Mouse (Mus musculus) thymus, postnatal 0 days (tissue): ENCODE results near the gene Ccdc144b. TPM values are rescaled to one million over a fixed set of nuclear protein-coding genes. Genes with fewer than 3 reads are reported as not detected.

Experiments used
- DNase-seq: peaks from one replicate; pipeline ENCODE4 v3.0.0-alpha.2; 2015; ENCODE audit warnings: low spot score
- polyA plus RNA-seq: library from polyadenylated mRNA; unstranded; fragments of >200 nt; fragmentation: Nextera tagmentation; extraction: Ambion mirVana; gene quantifications from 2 replicates; pipeline ENCODE4 v1.2.1, GENCODE M21; 2015

Ccdc144b gene
- polyA plus RNA-seq, result 0.03 and 0.05 TPM in 2 replicates

DNA sequence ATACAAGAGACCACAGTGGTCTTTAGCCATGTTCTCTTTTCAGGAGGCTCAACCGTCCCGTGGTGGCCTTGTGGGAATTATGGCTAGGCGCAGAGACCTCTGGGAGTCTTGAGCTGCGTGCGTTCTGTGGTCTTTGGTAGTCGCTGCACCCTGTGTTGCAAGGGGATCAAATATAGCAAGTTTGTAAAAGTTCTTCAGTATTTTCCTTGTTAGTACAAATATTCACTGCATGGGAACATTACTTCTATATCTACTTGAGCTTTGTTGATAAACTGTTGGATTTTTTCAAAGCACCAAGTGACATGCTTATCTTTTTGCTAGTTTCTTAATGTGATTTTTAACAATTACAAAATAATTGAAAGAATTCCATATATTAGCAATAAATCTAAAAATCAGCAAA is at the start of gene Ccdc144b:
Ccdc144b (minus strand) TSS at position 101 of the 400 bp plus-strand sequence.
- no peak for DNase-seq

DNA sequence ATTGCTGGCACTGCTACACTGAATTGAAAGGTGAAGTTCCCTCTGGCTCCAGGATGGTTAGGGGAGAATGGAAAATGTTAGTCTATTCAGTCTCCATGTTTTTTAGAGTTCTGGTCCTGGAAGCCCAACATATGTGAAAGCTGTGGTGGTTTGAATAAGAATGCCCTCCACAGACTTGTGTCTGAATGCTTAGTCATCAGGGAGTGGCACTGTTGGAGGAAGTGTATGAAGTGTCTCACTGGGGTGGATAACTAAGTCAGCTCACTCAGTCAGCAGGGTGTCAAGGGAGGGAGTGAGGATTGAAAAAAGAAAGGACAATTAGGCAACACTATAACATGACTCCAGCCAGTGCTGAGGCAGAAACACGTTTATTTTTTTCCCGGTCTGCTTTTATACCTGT is 42.0 kb upstream of the Ccdc144b start:
- DNase-seq, result no peak

DNA sequence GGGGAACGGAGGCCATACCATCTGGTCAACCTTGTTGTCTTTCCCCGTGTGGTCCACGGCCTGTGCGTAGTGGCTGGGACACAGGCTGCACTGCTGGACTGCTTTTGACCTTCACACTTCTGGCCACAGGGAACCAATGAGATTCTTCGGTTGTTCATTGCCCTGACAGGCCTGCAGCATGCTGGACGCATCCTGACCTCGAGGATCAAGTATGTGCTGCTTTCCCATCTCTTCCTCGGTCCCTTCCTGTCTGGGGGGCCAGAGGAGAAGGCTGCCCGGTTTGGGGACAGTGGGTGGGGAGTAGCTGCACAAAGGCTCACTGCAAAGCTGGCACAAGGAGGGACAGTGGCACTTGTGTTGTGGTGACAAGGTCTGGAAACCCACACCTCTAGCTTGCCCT is 34.2 kb upstream of the Ccdc144b start:
- DNase-seq, result no peak

DNA sequence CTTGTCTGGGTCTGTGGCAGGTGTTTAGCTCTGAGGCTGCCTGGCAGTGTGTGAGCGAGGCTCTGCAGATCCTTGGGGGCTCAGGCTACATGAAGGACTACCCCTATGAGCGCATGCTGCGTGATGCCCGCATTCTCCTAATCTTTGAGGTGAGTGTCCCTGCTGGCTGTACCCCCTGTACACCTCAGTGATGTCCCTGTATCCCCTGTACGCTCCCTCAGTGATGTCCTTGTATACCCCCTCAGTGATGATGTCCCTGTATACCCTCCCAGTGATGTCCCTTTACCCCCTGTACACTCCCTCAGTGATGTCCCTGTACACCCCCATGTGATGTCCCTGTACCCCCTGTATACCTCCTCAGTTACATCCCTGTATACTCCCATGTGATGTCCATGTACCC is 32.0 kb upstream of the Ccdc144b start:
- DNase-seq, result no peak

DNA sequence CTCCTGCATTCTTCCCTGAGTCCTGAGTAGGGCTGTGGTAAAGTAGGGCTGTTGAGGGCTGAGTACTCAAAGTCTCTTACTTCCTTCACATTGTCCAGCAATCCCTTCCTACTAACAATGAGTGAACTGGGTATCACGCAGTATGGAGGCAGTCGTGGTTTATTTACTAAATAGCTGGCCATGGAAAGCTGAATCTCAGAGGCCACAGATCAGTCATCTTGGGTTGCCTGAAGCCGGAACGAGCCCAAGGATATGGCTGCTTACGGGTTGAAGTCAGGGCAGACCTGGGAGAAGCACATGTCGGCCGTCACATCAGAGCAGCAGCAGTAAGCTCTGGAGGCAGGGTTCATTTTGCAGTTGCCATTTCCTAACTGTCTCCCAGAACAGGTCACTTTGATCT is 30.0 kb upstream of the Ccdc144b start:
- DNase-seq, result no peak

DNA sequence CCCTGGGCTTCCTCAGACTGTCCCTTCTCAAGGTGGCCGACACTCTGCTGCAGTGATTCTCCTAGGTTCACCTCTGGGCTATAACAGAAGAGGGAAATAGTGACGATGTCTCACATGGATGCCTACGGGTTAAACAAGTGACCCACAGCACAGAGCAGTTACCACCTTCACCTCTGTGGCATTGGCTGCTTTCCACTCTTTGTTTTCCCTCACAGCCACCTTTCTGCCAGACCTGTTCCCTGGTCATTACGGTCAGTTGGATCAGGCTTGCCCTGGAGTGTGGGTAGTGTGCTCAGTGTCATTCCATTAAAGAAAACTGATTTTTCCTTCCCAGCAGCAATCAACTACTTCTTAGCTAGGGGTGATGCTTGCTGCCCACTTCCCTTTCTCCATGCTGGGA is 29.5 kb upstream of the Ccdc144b start:
- DNase-seq, result no peak

DNA sequence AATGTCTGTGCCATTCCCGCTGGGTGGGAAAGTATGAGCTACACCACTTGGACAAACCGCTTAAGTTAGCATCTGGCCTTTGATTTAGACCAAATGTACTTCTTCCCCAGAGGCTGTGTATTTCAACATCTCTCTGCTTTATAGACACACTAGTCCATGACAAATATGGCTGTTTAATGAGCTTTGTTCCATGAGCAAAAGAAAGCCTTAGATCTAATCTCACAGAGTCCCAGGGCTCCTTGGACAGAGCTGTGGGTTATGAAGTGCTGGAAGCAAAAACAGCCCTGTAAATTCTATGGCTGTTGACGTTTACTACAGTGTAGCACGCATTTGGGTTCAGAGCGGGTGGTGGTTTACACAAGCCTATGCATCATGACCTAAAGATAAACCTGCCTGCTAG is 27.4 kb upstream of the Ccdc144b start:
- no peak for DNase-seq

DNA sequence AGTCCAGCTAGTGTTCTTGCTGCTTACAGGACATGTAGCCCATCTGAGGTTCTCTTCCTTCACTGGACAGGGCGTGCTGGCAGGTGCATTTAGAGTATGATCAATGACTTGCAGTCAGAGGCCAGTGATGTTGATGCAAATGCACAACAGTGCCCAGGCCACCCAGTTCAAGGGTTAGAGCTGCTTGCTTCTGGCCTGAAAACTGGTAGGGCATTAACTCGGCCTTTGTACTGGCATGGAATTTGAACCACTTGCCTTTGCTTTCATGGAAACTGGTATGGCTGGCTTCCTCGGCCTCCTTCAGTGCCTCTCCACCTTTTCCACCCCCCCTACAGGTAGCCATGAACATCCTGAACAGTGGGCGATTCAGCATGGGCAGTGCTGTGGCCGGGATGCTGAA is 26.5 kb upstream of the Ccdc144b start:
- no peak for DNase-seq

DNA sequence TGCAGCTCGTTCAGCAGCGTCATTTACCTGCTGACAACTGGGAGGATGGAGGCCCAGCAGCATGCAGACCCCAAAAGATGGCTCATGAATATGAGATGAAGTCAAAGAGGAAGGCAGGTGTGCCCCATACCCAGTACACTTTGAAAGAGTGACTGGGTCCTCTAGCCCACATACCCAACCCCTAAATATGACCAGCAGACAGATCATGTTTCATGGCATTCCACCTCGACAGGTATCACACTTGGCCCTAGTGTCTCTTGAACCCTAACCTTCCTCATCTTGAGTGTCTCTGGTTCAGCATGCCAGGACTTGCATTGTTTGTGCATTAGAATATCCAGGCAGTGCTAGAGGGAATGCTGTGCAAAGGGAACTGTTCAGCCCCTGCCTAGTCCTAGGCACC is 24.0 kb upstream of the Ccdc144b start:
- DNase-seq, result no peak

DNA sequence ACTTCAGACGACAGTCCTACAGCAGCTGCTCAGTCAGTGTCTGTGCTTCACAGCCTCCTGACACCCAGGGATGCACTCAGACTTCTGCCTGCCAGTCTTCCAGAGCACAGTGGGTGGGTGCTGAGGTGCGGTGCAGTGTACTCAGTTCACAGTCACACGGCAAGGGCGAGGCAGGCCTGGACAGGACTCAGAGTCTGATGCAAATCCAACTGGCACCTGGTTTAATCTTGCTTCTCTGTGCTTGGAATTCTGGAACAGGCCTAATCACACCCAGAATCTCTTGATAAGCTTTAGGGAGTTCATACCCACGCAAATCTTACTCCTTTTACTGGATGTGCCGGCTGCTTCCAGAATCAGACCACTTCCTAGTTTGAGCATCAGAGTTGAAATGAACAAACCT is 22.1 kb upstream of the Ccdc144b start:
- DNase-seq, result no peak

DNA sequence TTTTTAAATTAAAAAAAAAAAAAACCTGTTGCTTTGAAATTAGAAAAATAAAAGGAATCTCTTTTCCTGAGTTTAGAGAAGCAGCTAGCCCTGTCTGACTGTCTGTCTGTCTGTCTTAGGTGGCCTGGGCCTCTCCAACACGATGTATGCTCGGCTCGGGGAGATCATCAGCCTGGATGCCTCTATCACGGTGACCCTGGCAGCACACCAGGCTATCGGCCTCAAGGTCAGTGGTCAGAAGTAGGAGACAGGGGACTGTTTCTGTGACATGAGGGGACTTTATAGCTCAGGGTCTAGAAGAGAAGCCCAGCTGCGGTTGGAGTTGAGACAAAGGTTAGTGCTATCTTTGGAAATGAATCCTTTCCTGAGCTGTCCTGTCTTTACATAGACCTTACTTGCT is 20.9 kb upstream of the Ccdc144b start:
- DNase-seq, result no peak

DNA sequence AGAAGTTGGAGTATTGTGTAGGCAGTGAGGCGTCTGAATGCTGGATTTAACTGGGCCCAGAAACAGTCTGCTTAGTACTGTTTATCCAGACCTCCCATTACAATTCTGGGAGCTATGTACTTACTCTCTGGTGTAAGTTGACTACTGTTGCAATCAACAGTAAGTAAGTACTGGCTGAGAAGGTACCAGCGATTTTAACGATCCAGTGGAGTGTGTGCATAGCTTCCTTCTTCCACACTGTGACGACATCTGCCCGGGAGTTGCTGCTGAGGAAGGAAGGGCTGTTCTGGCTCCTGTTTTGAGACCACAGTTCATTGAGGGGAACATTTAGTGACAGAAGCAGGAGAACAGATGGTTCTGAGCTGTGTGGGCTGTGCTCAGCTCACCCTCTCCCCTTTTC is 17.7 kb upstream of the Ccdc144b start:
- no peak for DNase-seq

DNA sequence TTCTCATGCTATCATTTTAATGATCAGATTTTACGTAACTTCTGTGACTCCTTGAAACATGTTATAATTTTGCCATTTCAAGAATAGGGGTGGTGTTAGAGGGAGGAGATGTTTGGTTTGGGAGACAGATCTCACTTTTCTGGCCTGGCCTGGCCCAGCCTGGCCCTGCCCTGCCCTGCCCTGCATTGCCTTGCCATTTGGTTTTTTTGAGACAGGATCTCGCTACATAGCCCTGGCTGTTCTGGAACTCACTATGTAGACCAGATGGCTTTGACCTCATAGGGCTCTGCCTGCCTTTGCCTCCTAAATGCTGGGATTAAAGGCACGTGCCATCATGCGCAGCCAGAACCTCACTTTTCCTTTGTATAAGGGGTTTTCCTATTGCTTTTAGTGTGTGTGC is 17.1 kb upstream of the Ccdc144b start:
- no peak for DNase-seq

DNA sequence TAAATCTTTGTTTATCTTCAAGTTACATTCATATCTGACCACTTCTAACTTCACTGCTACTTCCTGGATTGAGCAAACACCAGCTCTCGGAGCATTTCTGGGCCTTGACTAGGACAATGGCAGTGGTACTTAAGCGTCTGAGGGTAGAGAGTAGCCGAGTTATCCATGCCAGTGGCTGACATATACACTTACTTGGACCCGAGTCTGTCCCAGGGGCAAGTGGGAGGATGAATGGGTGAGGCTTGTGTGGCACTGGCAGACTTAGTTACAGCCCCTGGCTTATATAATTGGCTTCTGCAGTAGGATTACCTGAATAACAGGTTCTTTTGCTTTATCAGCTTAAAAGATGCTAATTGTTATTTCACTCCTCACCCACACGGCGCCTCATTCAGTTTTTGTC is 14.4 kb upstream of the Ccdc144b start:
- DNase-seq, result no peak

DNA sequence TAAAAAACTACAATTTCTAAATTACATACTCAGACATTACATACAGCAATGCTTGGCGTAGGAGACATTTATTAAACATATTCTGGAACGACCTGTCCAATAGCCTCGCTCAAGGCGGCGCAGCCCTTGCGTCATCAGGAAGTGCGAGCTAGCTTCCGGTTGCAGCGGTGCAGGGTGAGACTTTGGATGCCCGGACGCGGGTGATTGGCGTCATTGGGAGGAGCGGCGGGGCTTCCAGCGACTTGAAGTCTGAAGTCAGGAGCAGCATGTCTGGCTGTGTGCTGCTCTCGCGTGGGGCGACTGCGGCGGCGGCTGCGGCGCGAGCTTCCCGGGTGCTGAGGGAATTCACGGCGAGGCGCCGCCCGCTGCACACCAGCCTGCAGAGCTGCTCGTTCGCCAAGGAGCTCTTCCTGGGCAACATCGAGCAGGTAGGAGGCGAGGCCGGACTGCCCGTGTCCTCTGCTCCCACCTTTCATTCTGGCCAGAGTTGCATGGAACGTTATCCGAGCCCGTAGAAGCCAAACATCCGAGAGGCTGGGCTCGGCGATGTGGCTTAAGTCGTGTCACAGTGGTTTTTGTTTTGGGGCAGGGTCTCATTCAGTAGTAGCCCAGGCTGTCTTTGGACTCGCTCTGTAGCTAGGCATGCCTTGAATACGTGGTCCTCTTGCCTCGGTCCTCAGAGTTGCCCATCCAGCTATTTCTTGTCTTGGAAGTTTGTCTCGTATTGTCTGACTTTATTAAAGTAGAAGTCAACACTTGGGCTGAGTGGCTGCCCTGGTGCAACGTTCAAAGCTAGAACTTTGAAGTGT is 12.7 kb upstream of the Ccdc144b start, which contains the start of gene Acad9:
Acad9 (plus strand) TSS at position 137 of the 809 bp plus-strand sequence.
- peak; percentile 96 for DNase-seq

DNA sequence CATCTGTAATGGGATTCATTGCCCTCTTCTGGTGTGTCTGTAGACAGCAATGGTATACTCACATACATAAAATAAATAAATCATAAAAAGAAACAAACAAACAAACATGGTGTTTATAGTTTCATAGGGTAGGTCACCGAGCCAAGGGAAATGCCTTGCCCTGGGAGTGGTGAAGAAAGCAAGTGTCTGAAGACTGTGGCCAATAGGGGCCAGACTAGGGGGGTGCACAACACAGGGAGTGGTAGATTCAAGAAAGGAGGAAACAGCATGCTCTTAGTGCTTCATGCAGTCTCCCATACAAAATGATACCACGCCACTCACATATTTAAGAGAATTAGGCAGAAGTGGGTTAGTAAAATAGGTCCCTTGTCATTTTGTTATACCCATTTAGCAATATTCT is 11.8 kb upstream of the Ccdc144b start:
- DNase-seq, result no peak

DNA sequence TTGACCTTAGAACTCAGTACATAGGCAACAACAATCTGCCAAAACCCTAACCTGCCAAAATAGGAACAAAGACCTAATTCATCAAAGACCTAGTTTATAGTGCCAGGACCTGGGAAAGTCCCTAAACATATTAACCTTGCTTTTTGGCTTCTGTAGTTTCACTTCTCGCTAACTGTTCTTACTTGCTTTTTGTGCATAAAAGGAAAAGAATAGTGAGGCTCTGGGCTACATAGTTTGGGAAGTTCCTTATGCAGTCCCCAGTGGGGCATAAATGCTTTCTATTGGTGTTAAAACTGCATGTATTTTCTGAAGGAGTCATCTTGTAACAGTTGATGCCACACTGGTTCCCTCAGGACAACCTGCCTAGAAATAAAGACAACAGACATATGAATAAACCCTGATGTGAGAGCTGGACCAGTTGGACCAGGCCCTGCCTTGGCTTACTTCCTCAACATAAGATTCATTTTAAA is 11.3 kb upstream of the Ccdc144b start:
- no peak for DNase-seq

DNA sequence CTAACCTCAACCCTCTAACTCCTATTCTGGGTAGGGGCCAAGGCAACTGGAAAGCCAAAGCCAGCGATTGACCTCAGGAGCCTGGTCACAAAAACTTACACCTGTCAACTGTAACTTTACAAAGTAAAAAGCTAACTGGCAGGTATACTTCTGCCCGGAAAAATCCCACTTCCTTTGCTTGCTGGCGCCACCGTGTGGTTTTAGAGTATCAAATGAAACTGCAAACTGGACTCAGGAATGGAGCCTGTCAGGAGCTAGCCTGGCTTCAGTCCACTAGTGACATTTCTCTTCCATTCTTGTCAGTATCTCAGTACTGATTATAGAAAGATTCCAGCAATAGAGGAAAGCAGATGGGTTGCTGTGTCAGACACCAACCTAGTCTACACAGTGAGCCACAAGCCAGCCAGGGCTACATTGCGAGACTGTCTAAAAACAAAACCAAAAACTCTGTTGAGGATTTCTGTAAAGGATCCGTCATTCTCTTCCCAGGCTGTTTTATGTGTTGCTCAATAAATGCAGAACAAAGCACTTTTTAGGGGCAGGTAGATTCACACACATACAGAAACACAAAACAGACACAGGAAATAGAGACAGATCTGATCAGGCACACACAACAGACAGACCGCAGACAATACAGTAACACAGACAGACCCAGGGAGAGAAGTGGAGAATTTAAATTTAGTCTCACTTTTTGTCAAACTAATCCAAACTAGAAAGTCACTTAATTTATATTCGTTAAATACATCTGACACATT is 6.9 kb upstream of the Ccdc144b start:
- peak; percentile 72 for DNase-seq

DNA sequence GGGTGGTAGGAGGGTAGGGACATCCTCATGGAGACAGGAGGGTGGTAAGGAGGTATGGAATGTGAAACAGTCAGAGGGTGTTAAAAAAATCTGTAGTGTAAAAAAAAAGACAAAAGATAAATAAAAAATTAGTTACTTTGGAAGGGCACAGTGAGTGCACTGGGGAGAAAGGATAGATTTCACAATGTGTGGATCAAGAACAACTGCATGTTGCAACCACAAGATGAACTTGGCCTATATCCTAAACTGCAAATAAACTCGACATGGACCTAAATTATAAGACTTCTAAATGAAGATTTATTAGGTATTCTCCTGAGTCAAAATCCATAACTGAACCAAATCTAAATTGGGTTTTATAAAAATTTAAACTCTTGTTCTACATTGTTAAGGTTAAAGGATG is 4.2 kb downstream of the Ccdc144b start:
- DNase-seq, result no peak

DNA sequence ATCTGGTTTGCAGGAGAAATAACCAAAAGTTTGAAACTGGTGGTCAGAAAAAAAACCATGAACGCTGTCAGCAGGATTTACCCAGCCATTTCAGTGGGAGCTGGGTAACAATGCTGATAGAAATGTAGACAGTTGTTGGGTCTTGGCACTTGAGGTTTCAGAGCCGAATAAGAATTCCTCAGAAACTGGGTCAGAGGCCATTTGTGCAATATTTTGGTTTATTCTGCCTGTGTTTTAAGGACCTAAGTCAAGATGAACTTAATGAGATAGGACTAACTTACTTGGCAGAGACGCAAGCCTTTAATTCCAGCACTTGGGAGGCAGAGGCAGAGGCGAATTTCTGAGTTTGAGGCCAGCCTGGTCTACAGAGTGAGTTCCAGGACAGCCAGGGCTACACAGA is 8.3 kb downstream of the Ccdc144b start:
- DNase-seq, result no peak

DNA sequence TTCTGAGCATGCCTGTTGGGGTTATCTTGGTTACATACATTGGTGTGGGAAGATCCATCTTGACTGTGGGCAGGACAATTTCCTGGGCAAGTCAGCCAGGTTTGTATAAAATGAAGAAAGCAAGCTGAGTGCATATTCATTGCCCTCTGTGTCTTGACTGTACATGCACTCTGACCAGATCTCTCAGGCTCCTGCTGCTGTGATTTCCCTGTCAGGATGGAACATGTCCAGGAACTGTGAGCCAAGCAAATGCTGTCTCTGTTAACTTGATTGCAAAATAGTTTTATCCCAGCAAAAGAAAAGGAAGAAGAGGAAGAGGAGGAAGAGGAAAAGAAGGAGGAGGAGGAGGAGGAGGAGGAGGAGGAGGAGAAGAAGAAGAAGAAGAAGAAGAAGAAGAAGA is 8.8 kb downstream of the Ccdc144b start:
- DNase-seq, result no peak

DNA sequence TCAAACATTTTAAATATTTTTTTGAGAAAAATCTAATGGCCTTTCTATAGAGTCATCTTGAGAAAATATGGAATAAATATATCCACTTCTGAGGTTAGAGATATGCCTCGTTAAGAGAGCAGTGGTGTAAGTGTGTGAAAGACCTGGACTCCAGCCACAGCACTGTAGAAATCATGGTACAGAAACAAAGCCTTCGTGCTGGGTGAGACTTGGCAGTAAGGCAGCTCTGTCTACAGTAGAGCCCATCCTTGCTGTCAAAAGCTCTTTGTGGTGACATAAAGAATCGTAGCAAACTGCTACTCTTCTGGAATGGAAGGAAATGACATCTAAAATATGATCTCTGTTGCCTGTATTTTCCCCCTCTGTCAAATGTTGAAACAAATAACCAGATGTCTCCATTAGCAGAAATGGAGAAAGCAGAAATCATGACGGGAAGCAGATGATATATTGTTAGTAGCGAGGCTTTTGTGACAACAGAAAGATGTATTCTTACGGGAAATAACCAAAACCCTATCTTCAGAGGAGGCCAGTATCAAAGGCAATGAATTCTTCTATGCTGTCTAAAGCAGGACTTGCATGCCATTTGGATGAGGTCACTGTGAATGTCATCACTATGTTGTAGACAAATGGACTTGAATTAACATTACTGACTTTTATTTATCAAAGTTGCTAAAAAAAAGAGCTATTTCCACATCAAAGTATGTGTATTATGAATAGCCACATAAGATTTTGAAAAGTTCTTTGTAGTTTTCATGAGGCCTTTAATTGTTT is 21.4 kb downstream of the Ccdc144b start:
- no peak for DNase-seq
